8 mouse cellular contexts compared by ENCODE assay signal in the genomic region with DNA sequence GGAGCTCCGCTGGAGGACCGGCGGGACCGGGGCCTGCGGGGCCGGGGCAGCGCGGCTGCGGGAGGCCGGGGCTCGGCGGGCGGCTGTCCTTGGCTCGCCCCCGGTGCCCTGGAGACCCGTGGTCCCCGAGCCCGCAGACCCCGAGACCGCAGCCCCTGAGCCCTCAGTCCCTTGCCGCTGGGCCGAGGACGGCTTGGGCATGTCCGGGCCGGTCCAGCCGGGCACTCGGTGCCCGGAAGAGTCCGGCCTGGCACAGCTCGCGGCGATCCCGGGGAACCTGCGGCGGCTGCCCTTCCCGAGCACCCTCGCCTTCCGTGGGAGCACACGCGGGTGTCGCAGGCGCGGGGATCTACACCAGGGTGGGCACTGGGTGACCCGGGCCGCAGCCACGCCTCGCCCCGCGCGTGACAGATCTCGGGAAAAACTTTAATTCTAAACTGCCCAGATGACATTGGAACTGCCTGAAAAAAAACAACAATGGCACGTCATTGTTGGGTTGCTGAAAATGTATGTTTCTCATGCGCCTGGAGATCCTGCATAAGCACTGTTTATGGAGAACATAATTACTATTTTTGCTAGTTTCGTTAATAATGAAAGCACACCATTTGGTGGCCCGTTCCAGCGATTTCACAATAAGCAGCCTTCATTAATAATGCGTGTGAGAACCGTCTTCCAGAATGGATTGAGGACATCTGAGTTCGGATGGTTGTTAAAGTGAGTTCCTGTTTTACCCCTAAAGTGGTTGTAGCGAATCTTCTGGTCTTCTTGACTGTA. TPM values are rescaled to one million over a fixed set of nuclear protein-coding genes. Genes with fewer than 3 reads are reported as not detected.
DNase-seq lines count a peak whose midpoint lies in the region; ATAC-seq and TF ChIP-seq lines count a peak whose summit lies in the region.

No protein-coding gene starts in this region.

- H3K4me3 ChIP-seq in MEL (ENCODE audit: control insufficient read depth in 1 of 2, insufficient read depth in 1 of 2, low read depth in 2 of 2, low read length in 2 of 2) = peak overlapping the region; percentile 65 to 67
- H3K4me3 ChIP-seq in cortical plate, adult 2 months (ENCODE audit: insufficient read depth, low read length) = peak overlapping the region; percentile 55
- H3K4me3 ChIP-seq in heart, embryonic 13.5 days = peak overlapping the region; percentile 95
- H3K4me3 ChIP-seq in midbrain, embryonic 11.5 days (ENCODE audit: low read depth, low read length) = peak overlapping the region; percentile 87

- H3K79me2 ChIP-seq in MEL (ENCODE audit: control insufficient read depth, insufficient read depth, low read length, poor library complexity) = peaks cover 5% of the 10 kb centered on the region; the same call in 1 of the 2 replicates

- H3K9me3 ChIP-seq in MEL (replicated peaks; ENCODE audit: insufficient read depth, low read length) = no peaks in the 10 kb centered on the region
- H3K9me3 ChIP-seq in heart, embryonic 13.5 days = no peaks in the 10 kb centered on the region
- no peaks in the 10 kb centered on the region for H3K9me3 ChIP-seq in midbrain, embryonic 11.5 days (ENCODE audit: control insufficient read depth, low read length)

- no peak for TF ChIP-seq RAD21 in MEL (IDR thresholded peaks at IDR 0.05; ENCODE audit: low read depth, low read length)

- peaks cover 4 to 14% of the 10 kb centered on the region in 2 experiments for H3K4me1 ChIP-seq in MEL (ENCODE audit: control insufficient read depth in 1 of 2, insufficient read depth in 2 of 2, low read length in 2 of 2)
- H3K4me1 ChIP-seq in cortical plate, adult 2 months (ENCODE audit: control insufficient read depth, insufficient read depth, low read length) = no peaks in the 10 kb centered on the region; the same call in 1 of the 2 replicates
- H3K4me1 ChIP-seq in heart, embryonic 13.5 days = peaks cover 56% of the 10 kb centered on the region
- no peaks in the 10 kb centered on the region for H3K4me1 ChIP-seq in midbrain, embryonic 11.5 days (ENCODE audit: control insufficient read depth, insufficient read depth, low read length)

- TF ChIP-seq CTCF in MEL (IDR thresholded peaks at IDR 0.05 in 2 of 3, conservative IDR thresholded peaks at IDR 0.05 in 1 of 3; ENCODE audit: control insufficient read depth in 1 of 3, insufficient read depth in 1 of 3, low read depth in 2 of 3, low read length in 3 of 3, poor library complexity in 1 of 3, severe bottlenecking in 1 of 3) = no peak
- no peak for TF ChIP-seq CTCF in cortical plate, adult 2 months (IDR thresholded peaks at IDR 0.05; ENCODE audit: extremely low read depth, insufficient read depth, low read length)

- WGBS in heart, embryonic 13.5 days = 2% methylated on average over 49 of the region's 60 CpGs
- under 1% methylated on average over 60 of the region's 60 CpGs for WGBS in large intestine, adult 2 months
- WGBS in midbrain, embryonic 11.5 days = 1% methylated on average over 49 of the region's 60 CpGs

- no peak for TF ChIP-seq EP300 in MEL (IDR thresholded peaks at IDR 0.05; ENCODE audit: low read depth in 1 of 2, low read length in 2 of 2)

- peak overlapping the region; percentile 38 for H3K27ac ChIP-seq in MEL (ENCODE audit: control insufficient read depth, low read depth, low read length)
- peak overlapping the region; percentile 20; the same call in 1 of the 2 replicates for H3K27ac ChIP-seq in cortical plate, adult 2 months (ENCODE audit: insufficient read depth, low read length)
- H3K27ac ChIP-seq in heart, embryonic 13.5 days (replicated peaks) = peak overlapping the region; percentile 95
- no peak overlapping the region for H3K27ac ChIP-seq in midbrain, embryonic 11.5 days (ENCODE audit: low read depth, low read length)

- ATAC-seq in CD4-positive, CD25-positive, alpha-beta regulatory T cell, adult 4 months = no peak
- ATAC-seq in heart, embryonic 13.5 days (ENCODE audit: extremely low read depth, insufficient number of reproducible peaks, low FRiP score, low TSS enrichment) = peak; percentile 23; the same call in 1 of the 2 replicates
- ATAC-seq in midbrain, embryonic 11.5 days (ENCODE audit: low FRiP score) = peak; percentile 82

- DNase-seq in CD4-positive, CD25-positive, alpha-beta regulatory T cell, adult 2 months (ENCODE audit: low read depth, low spot score) = peak; percentile 7
- DNase-seq in MEL (ENCODE audit: low read depth, low spot score) = peak; percentile 77
- peak; percentile 28 for DNase-seq in large intestine, adult 2 months (ENCODE audit: low read depth, low spot score)
- DNase-seq in midbrain, embryonic 11.5 days (ENCODE audit: low spot score, missing footprints) = peak; percentile 93
- peak; percentile 68 for DNase-seq in testis, postnatal 14 days (ENCODE audit: low spot score)

- peaks cover 0 to 13% of the 10 kb centered on the region in 2 experiments; a peak in 2 of 4 replicates for H3K36me3 ChIP-seq in MEL (ENCODE audit: control insufficient read depth in 1 of 2, insufficient read depth in 2 of 2, low read length in 2 of 2)
- no peaks in the 10 kb centered on the region for H3K36me3 ChIP-seq in heart, embryonic 13.5 days
- H3K36me3 ChIP-seq in midbrain, embryonic 11.5 days (ENCODE audit: control insufficient read depth, insufficient read depth, low read length) = no peaks in the 10 kb centered on the region

- TF ChIP-seq POLR2A in MEL (IDR thresholded peaks at IDR 0.05; ENCODE audit: control insufficient read depth in 1 of 2, insufficient read depth in 1 of 2, low read depth in 1 of 2, low read length in 2 of 2, poor library complexity in 1 of 2) = no peak
- no peak for TF ChIP-seq POLR2A in cortical plate, adult 2 months (IDR thresholded peaks at IDR 0.05; ENCODE audit: extremely low read depth, insufficient read depth, low read length)

- peak overlapping the region; percentile 81 for H3K9ac ChIP-seq in MEL (ENCODE audit: control insufficient read depth, low read depth, low read length, poor library complexity, severe bottlenecking)
- H3K9ac ChIP-seq in heart, embryonic 13.5 days = peak overlapping the region; percentile 99
- H3K9ac ChIP-seq in midbrain, embryonic 11.5 days (ENCODE audit: low read length) = peak overlapping the region; percentile 89

- H3K4me2 ChIP-seq in heart, embryonic 13.5 days = peak overlapping the region; percentile 73
- H3K4me2 ChIP-seq in midbrain, embryonic 11.5 days = peak overlapping the region; percentile 96

- peaks cover 3 to 15% of the 10 kb centered on the region in 2 experiments; a peak in 3 of 4 replicates for H3K27me3 ChIP-seq in MEL (ENCODE audit: control insufficient read depth in 1 of 2, insufficient read depth in 2 of 2, low read length in 2 of 2)
- H3K27me3 ChIP-seq in heart, embryonic 13.5 days (replicated peaks) = no peaks in the 10 kb centered on the region
- peaks cover 5% of the 10 kb centered on the region; the same call in 1 of the 2 replicates for H3K27me3 ChIP-seq in midbrain, embryonic 11.5 days (ENCODE audit: control insufficient read depth, insufficient read depth, low read length)

TF ChIP-seq in MEL, 35 proteins besides CTCF, POLR2A, EP300 and RAD21:
- TF ChIP-seq MEF2A (IDR thresholded peaks at IDR 0.05; ENCODE audit: extremely low read depth, insufficient replicate concordance, low read depth, low read length, poor library complexity, severe bottlenecking) = no peak
- peak; percentile 52; the same call in 1 of the 2 replicates for TF ChIP-seq MXI1 (IDR thresholded peaks at IDR 0.05; ENCODE audit: low read depth, low read length)
- TF ChIP-seq CHD1 (IDR thresholded peaks at IDR 0.05; ENCODE audit: low read depth, low read length) = 0 out of 2 replicates have a peak, but pooled peaks have one; percentile 33
- 0 out of 2 replicates have a peak, but pooled peaks have one; percentile 41 for TF ChIP-seq SIN3A (IDR thresholded peaks at IDR 0.05; ENCODE audit: low read length)
- peak; percentile 11; the same call in 1 of the 2 replicates for TF ChIP-seq MAX (IDR thresholded peaks at IDR 0.05; ENCODE audit: low read length)
- no peak for TF ChIP-seq JUND (IDR thresholded peaks at IDR 0.05; ENCODE audit: low read depth, low read length)
- TF ChIP-seq TAL1 (IDR thresholded peaks at IDR 0.05; ENCODE audit: low read length) = no peak
- TF ChIP-seq TBP (IDR thresholded peaks at IDR 0.05; ENCODE audit: low read depth, low read length) = no peak
- peak; percentile 28; the same call in 1 of the 2 replicates for TF ChIP-seq HCFC1 (IDR thresholded peaks at IDR 0.05; ENCODE audit: low read depth, low read length)
TF ChIP-seq in MEL: peak in this region for 5.

RNA-seq across cellular contexts. Expression of a gene that starts 0.6 kb away (rescaled TPM):
- under 1 TPM in 1 of 2 experiments, not detected in 1; 0.17 TPM for polyA plus RNA-seq in CD4-positive, CD25-positive, alpha-beta regulatory T cell, adult 4 months (2017; shearing (Covaris generic))
- total RNA-seq in MEL (2012; rRNA removed) = 7.4 and 7.7 TPM in 2 replicates
- polyA plus RNA-seq in MEL (2012; ENCODE audit: insufficient read depth in 1 of 2, insufficient read length in 2 of 2, low read depth in 1 of 2, low replicate concordance in 2 of 2, missing spikeins in 1 of 2) = 1 to 10 TPM in 1 of 2 experiments, not detected in 1; 9.6 TPM
- polyA plus RNA-seq in cortical plate, adult 2 months (2012; rRNA removed) = 5.4 and 5.7 TPM in 2 replicates
- polyA plus RNA-seq in heart, embryonic 13.5 days (2015; fragmentation: Nextera tagmentation; extraction: Ambion mirVana) = 43.9 and 44.8 TPM in 2 replicates
- 13.1 and 16.2 TPM in 2 replicates for polyA plus RNA-seq in large intestine, adult 2 months (2012; rRNA removed)
- 7.5 and 8.3 TPM in 2 replicates for polyA plus RNA-seq in midbrain, embryonic 11.5 days (2014; fragmentation: Nextera tagmentation; extraction: Ambion mirVana)

Comparison
In these comparisons a context has a peak if more than half of its experiments do, and no peak if none do; other contexts are left out.
1. DNase-seq: peak in every context shown above with its lines; median percentile 93 in midbrain, embryonic 11.5 days; 77 in MEL; 68 in testis, postnatal 14 days; 28 in large intestine, adult 2 months; 7 in CD4-positive, CD25-positive, alpha-beta regulatory T cell, adult 2 months.